Mouse (Mus musculus) intestine, embryonic 15.5 days (tissue): ENCODE data around the gene Cmtm3. TPM values are rescaled to one million over a fixed set of nuclear protein-coding genes. Genes with fewer than 3 reads are reported as not detected.
"Not testable (repeated sequence)": the region's sequence is repeated elsewhere in the genome, so short reads cannot be mapped to it uniquely, and the experiment has no call there.

Source experiments
- ATAC-seq: fragments of 200-750 bp; cut with Nextera tagmentation; 2 replicates; pipeline ENCODE4 v1.8.0; 2017; ENCODE audit warnings: moderate TSS enrichment, moderate library complexity
- H3K27ac ChIP-seq: fragments of 300-500 bp; sonication (generic); 2 replicates; pipeline ENCODE4 v1.5.1; 2015; ENCODE audit warnings: mild to moderate bottlenecking, inconsistent platforms
- H3K27me3 ChIP-seq: fragments of 300-500 bp; sonication (generic); replicated peaks from 2 replicates; pipeline ENCODE4 v1.6.1; 2015; ENCODE audit warnings: inconsistent platforms
- H3K36me3 ChIP-seq: fragments of 300-500 bp; sonication (generic); 2 replicates; pipeline ENCODE4 v1.6.1; 2015; ENCODE audit warnings: inconsistent platforms
- H3K4me1 ChIP-seq: fragments of 300-500 bp; sonication (generic); replicated peaks from 2 replicates; pipeline ENCODE4 v1.6.1; 2015; ENCODE audit warnings: inconsistent platforms
- H3K4me2 ChIP-seq: fragments of 300-500 bp; sonication (generic); replicated peaks from 2 replicates; pipeline ENCODE4 v1.6.1; 2015; ENCODE audit warnings: mild to moderate bottlenecking, inconsistent platforms
- H3K4me3 ChIP-seq: fragments of 300-500 bp; sonication (generic); replicated peaks from 2 replicates; pipeline ENCODE4 v1.5.1; 2015; ENCODE audit warnings: inconsistent platforms
- H3K9ac ChIP-seq: fragments of 300-500 bp; sonication (generic); 2 replicates; pipeline ENCODE4 v1.6.1; 2015; ENCODE audit warnings: inconsistent platforms
- H3K9me3 ChIP-seq: fragments of 300-500 bp; sonication (generic); 2 replicates; pipeline ENCODE4 v1.6.1; 2016; ENCODE audit warnings: inconsistent platforms
- WGBS: fragments of 180-500 bp; shearing (Covaris S2); methylation state at CpG from one replicate; pipeline ENCODE4 v1.1.7; 2015; 5-methylcytosine and 5-hydroxymethylcytosine counted together
- polyA plus RNA-seq: library from polyadenylated mRNA; unstranded; fragments of >200 nt; fragmentation: Nextera tagmentation; extraction: Ambion mirVana; gene quantifications from 2 replicates; pipeline ENCODE4 v1.2.1, GENCODE M21; 2015

The Cmtm3 gene
- polyA plus RNA-seq: 111 and 126 TPM in 2 replicates

DNA sequence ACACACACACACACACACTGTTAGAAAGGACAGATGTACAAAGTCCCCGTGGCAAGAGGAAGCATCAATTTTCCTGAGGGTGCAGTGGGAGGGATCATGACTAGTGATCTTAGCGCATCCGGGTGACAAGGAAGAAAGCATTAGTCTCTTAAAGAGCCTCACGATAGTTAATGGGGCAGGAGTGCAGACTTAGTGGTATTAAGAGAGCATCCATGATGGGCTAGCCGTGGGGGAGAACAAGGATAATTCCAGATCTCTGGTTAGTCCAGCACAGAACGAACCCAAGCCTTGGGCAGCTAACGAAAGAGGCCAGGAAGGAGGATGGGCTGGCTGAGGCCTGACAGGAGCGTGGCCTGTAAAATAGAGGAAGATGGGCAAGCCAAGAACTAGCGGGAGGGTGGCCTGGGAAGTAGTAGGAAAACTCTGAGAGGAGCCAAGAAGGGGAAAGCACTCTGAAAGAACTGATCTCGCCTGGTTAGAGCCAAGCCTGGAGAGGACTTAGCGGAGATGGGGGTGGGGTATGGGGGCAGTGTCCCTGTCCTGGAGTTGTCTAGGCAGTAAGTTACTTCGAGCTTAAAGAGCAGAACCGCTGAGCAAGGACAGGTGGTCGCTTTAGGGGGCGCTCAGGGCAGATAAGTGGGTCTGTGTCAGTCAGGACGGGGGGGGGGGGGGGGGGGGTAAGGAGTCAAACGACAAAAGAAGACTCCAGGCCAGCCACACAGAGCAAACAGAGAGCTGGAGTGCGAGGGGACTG, at the start of gene Cmtm3:
Gene Cmtm3 (plus strand): TSS at position 182 of the 754 bp plus-strand sequence.
- peak within 1 kb of the TSS; percentile 91 for H3K27ac ChIP-seq
- no peaks in the 10 kb centered on the region for H3K9me3 ChIP-seq
- 17% methylated on average over 18 of the region's 18 CpGs for WGBS

DNA sequence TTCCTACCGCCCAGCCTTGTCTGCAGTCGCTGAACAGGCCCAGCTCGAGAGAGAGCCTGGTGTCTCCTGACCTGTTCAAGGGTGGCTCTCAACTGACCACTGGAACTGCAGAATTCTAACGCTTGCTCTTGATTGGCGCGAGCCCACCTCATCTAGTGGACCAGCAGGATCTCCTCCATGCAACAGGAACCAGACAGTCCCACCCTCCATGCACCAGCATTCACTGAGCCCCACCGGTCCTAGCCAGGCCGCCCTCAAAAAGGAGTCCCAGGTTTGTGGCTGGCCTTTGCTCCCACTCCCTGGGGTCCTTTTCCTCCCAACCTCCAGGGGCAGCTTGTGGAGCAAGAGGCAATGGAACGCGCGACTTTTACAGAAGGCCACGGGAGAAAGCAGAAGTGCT, 46.1 kb upstream of the Cmtm3 start, which contains the start of gene Cmtm2a:
Gene Cmtm2a (minus strand): TSS at position 101 of the 400 bp plus-strand sequence.
- H3K27ac ChIP-seq, H3K9ac ChIP-seq, H3K4me2 ChIP-seq, H3K27me3 ChIP-seq, H3K4me3 ChIP-seq, H3K9me3 ChIP-seq, H3K36me3 ChIP-seq, H3K4me1 ChIP-seq, ATAC-seq: not testable (repeated sequence)
- 90% methylated on average over 12 of the region's 12 CpGs for WGBS

More for the DNA sequence above, at the start of gene Cmtm3:
- Histone ChIP-seq H3K4me3 (peak within 1 kb of the TSS; percentile 76), H3K27me3 (no peaks in the 10 kb centered on the region), H3K9ac (peak within 1 kb of the TSS; percentile 89), H3K4me1 (peaks cover 19% of the 10 kb centered on the region), H3K36me3 (no peaks in the 10 kb centered on the region), H3K4me2 (peak within 1 kb of the TSS; percentile 66)
- no peak for ATAC-seq

DNA sequence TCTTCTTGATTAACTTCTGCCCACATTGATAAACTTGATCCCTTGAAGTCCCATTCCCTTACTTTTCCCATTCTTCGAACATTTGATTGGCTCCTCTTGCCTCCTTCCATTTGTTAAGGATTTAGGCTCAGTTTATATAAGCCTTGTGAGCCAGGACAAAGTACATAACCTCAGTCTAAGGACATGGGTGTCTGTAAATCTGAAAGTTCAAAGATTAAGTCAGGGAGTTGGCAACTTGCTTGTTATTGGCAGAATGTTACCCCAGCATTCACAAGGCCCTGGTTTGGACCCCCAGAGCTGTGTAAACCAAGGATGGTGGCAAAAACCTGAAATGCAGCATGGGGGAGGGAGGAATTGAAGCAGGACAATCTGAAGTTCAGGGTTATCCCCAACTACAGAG, 44.8 kb upstream of the Cmtm3 start:
- Histone ChIP-seq H3K9me3 (no peaks in the 10 kb centered on the region), H3K36me3 (no peaks in the 10 kb centered on the region), H3K27ac (no peak overlapping the region), H3K9ac (no peak overlapping the region), H3K4me1 (no peaks in the 10 kb centered on the region), H3K4me3 (no peak overlapping the region), H3K27me3 (no peaks in the 10 kb centered on the region), H3K4me2 (no peak overlapping the region)
- ATAC-seq: no peak
- WGBS: 79% methylated on average over 1 of the region's 1 CpGs

DNA sequence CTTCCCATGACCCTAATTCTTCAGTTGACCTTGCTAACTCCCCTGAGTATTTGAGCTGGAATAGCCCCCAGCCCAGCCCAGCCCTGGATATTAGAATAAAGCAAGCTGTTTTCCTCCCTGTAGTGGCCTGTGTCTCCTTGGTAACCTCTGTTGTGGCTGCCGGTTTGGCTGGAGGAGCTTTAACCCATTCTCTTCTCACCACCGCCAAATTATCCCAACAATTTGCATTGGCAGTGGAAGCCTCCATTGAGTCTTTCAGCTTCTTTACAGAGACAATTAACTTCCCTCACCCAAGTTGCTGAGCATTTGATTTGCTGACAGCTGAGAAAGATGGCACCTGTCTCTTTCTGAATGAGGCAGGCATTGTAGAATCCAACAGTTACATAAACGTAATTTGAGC, 37.6 kb upstream of the Cmtm3 start:
- ATAC-seq, H3K4me2 ChIP-seq, H3K4me3 ChIP-seq, H3K36me3 ChIP-seq, H3K27me3 ChIP-seq, H3K4me1 ChIP-seq, H3K27ac ChIP-seq, H3K9me3 ChIP-seq, H3K9ac ChIP-seq: not testable (repeated sequence)
- WGBS: 20% methylated on average over 3 of the region's 3 CpGs

DNA sequence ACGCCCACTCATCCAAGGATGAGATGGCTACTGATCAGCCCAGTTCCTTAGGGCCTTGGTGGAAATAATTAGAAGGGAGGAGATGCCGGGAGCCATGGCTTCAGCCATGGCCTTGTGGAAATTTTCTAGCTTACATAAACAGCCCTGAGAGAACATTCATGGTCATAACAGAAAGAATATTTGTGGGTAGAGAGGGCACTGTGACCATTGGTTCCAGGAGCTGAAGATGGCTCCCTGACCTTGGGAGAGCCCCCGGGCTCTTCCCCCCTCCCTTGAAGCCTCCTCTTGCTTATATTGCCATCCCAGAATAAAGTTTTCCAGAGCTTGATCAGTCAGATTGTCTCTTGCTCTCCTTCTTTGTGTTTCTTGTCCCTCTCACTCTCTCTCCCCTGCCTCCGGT, 36.7 kb upstream of the Cmtm3 start:
- not testable (repeated sequence) for H3K27me3 ChIP-seq, H3K9ac ChIP-seq, H3K4me3 ChIP-seq, H3K36me3 ChIP-seq, H3K9me3 ChIP-seq, H3K4me1 ChIP-seq, H3K27ac ChIP-seq, ATAC-seq, H3K4me2 ChIP-seq
- 99% methylated on average over 4 of the region's 4 CpGs for WGBS

DNA sequence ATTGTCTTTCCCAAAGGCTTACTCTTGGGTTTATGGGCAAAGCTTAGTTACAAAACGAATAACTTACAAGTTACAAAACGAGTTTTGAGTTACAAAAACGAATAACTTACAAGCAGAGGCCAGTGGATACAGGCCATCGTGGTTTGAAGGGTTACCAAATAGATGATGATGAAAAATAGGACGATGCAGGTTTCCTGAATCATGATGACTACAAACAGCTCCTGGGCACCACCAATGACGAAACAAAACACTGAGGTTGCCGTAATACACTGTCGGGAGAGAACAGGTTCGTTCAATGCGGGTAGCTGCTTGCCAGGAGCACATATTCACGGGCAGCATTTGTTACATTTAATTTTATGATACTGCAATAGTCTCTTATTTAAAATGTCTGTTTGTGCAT, 34.2 kb upstream of the Cmtm3 start:
- H3K27me3 ChIP-seq: no peaks in the 10 kb centered on the region
- H3K9me3 ChIP-seq: no peaks in the 10 kb centered on the region
- H3K36me3 ChIP-seq: no peaks in the 10 kb centered on the region
- no peak for ATAC-seq
- H3K4me3 ChIP-seq: no peak overlapping the region
- H3K9ac ChIP-seq: no peak overlapping the region
- no peaks in the 10 kb centered on the region for H3K4me1 ChIP-seq
- no peak overlapping the region for H3K4me2 ChIP-seq
- H3K27ac ChIP-seq: no peak overlapping the region
- WGBS: 89% methylated on average over 11 of the region's 11 CpGs

DNA sequence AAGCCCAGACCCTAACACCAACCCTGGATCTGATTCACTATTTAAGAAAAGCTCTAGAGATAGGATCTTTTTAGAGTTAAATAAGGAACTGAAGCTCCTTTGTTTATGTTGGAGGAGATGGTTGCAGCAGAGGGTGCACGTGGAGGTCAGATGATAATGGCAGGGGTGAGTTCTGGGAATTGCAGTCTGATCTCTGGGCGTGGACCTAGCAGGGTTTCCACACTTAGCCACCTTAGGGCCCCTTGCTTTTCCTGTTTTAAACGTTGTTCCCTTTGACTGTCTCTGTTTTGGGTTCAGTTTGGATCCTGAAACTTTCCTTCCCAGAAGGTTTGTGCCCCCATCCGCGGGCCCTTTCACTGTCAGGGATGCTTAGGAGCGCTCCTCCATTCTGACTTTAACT, 30.9 kb upstream of the Cmtm3 start:
- not testable (repeated sequence) for H3K4me2 ChIP-seq, H3K27me3 ChIP-seq, H3K9ac ChIP-seq, H3K9me3 ChIP-seq, H3K36me3 ChIP-seq, H3K27ac ChIP-seq, H3K4me1 ChIP-seq, H3K4me3 ChIP-seq
- ATAC-seq: peak; percentile 66; the same call in 1 of the 2 replicates
- WGBS: 45% methylated on average over 6 of the region's 6 CpGs

DNA sequence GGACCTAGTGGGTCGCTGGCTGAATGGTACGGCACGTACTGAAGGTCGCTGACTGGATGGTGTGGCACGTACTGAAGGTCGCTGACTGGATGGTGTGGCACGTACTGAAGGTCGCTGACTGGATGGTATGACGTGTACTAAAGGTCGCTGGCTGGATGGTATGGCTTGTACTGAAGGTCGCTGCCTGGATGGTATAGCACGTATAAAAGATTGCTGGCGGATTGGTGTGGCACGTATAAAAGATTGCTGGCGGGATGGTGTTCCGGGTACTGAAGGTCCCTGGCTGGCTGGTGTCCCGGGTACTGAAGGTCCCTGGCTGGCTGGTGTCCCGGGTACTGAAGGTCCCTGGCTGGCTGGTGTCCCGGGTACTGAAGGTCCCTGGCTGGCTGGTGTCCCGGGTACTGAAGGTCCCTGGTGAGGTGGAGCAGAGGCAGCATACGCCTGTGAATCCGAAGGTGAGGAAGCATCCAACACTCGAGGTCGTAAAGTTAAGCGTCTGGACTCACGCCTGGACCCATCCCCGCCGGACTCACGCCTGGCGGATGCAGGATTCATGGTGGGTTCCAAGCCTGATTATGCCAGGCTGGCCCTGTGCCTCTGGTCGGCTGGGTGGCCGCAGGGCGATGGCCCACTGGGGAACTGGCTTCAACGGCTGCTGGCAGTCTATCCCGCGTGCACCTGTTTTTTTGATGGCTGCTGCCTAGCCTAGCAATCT, 29.6 kb upstream of the Cmtm3 start, which contains the start of the genes Gm45711 and Cmtm1:
Gene Gm45711 (minus strand): TSS at position 641 of the 715 bp plus-strand sequence.
Gene Cmtm1 (minus strand): TSS at position 705 of the 715 bp plus-strand sequence.
- H3K4me1 ChIP-seq, H3K9ac ChIP-seq, H3K27ac ChIP-seq, H3K36me3 ChIP-seq, H3K4me2 ChIP-seq, H3K4me3 ChIP-seq, H3K27me3 ChIP-seq, H3K9me3 ChIP-seq: not testable (repeated sequence)
- peak; percentile 34; the same call in 1 of the 2 replicates for ATAC-seq
- WGBS: 90% methylated on average over 36 of the region's 36 CpGs

DNA sequence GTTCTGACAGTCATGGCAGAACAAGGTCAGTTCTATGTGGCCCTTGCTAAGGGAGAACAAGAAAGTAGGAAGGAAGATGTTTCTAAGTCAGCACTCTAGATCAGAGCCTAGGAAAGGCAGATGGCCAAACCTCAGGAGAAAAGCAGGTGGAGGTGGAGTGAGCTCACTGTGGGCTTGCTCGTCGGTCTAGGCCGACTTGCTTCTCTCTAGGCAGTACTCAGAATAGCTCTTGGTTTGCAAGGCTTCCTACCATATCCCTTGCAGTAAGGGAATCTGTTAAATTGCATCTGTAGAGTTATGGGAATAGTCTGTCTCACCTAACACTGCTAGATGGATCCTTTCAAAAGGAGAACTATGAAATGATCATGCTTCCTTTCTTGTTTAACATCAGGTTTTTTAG, 27.2 kb upstream of the Cmtm3 start:
- H3K9ac ChIP-seq, ATAC-seq, H3K27me3 ChIP-seq, H3K4me3 ChIP-seq, H3K9me3 ChIP-seq, H3K36me3 ChIP-seq, H3K27ac ChIP-seq, H3K4me2 ChIP-seq, H3K4me1 ChIP-seq: not testable (repeated sequence)
- 82% methylated on average over 3 of the region's 3 CpGs for WGBS

DNA sequence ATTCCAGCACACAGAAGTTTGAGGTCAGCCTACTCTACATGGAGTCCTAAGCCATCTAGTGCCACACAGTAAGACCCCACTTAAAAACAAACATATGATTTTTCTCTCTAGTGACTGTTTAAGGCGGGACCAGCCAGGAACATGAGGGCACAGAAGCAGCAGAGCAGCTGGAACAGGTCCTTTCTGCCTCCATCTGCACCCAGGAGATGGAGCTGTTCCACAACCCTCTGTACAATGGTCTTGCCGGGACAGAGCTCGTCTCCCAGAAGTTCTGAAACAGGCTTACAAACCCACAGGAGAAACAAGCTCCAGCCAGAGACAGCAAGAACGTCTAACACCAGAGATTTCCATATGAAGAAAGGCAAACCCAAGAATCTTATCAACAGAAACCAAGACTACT, 25.9 kb upstream of the Cmtm3 start:
- no peaks in the 10 kb centered on the region for H3K9me3 ChIP-seq
- H3K4me2 ChIP-seq: no peak overlapping the region
- 61% methylated on average over 4 of the region's 4 CpGs for WGBS
- H3K4me3 ChIP-seq: no peak overlapping the region
- no peaks in the 10 kb centered on the region for H3K4me1 ChIP-seq
- no peaks in the 10 kb centered on the region for H3K27me3 ChIP-seq
- no peak for ATAC-seq
- no peak overlapping the region for H3K27ac ChIP-seq
- no peaks in the 10 kb centered on the region for H3K36me3 ChIP-seq
- H3K9ac ChIP-seq: no peak overlapping the region

DNA sequence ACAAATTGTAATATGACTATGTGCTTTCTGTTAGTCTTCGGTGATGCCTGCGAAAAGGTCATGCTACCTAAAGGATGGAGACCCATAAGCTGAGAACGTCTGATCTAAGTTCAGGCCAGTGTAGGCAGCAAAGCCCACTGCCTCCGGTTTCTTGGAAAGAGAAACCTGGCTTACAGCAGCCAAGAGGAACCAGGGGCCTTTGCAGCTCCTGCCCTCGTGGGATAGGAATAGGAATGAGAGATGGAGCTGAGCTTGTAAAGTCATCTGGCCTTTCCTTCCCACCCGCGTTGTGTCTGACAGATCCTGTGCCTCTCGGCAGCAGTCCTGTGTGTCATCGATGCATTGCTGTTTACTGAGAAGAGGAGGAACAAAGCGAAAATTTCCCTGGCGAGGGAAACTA, 17.9 kb upstream of the Cmtm3 start, which contains the start of gene Gm11020:
Gene Gm11020 (plus strand): TSS at position 301 of the 400 bp plus-strand sequence.
- ATAC-seq: not testable (repeated sequence)

DNA sequence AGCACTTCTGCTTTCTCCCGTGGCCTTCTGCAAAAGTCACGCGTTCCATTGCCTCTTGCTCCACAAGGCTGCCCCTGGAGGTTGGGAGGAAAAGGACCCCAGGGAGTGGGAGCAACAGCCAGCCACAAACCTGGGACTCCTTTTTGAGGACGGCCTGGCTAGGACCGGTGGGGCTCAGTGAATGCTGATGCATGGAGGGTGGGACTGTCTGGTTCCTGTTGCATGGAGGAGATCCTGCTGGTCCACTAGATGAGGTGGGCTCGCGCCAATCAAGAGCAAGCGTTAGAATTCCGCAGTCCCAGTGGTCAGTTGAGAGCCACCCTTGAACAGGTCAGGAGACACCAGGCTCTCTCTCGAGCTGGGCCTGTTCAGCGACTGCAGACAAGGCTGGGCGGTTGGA, 17.3 kb upstream of the Cmtm3 start, which contains the start of gene Cmtm2b:
Gene Cmtm2b (plus strand): TSS at position 301 of the 400 bp plus-strand sequence.
- not testable (repeated sequence) for H3K27ac ChIP-seq, H3K4me1 ChIP-seq, ATAC-seq, H3K4me3 ChIP-seq, H3K36me3 ChIP-seq, H3K4me2 ChIP-seq, H3K9ac ChIP-seq, H3K9me3 ChIP-seq, H3K27me3 ChIP-seq
- 90% methylated on average over 12 of the region's 12 CpGs for WGBS

More for the DNA sequence above, 17.9 kb upstream of the Cmtm3 start, which contains the start of gene Gm11020:
- not testable (repeated sequence) for H3K36me3 ChIP-seq, H3K27me3 ChIP-seq, H3K4me1 ChIP-seq, H3K4me2 ChIP-seq, H3K27ac ChIP-seq, H3K9ac ChIP-seq, H3K4me3 ChIP-seq, H3K9me3 ChIP-seq
- 73% methylated on average over 11 of the region's 11 CpGs for WGBS
